Mouse (Mus musculus): ENCODE measurements around the gene Urad.

Gene Urad

DNA sequence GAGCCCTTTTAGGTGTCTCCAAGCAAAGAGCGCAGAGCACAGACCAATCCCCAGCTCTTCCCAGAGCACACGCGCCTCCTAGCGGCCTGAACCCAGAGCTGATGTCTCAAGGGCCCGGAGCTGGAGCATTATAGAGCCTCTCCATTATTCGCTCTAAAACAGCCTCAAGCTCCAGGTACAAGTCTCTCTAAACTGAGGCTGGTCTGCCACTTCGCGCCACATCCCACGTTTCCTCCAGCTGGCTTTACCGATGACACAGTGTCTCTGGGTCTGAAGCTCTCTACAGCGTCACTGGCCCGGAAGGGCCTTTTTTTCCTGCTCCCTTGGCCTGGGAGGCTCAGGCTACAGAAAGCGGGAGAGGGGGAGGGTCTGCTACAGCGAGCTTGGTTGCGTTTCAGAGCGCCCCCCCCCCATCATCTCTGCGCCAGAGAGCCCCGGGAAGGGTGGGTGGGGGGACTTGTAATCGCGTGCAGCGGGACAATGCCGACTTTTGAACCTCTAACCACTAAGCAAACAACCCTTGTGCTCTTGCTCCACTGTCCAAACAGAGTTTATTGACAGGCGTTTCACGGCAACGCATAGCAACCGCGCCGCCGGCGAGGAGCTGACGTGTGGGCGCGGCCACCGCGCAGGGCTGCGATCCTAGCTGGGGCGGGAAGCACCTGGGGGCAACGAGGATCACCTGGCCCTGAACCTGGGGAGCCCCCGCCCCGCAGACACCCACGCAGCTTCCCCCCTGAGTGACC is 22.8 kb downstream of the Urad start:
- peak; percentile 54 for DNase-seq

DNA sequence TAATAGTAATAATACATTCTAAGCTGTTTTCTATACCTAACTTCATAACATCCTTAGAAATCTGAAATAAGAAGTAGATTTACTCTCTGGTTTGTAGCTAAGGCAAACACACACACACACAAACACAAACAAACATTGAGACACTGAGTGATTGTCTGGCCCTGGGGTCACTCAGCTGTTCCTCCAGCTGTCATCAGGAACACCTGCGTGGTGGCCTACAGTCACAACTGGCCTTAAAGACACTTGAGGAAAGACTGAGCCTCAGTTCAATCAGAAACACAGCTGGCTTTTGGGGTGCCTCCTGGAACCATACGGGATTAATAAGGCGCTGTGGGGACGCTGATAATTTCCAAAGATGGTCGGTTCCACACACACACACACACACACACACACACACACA is 25.0 kb downstream of the Urad start:
- no peak for DNase-seq

DNA sequence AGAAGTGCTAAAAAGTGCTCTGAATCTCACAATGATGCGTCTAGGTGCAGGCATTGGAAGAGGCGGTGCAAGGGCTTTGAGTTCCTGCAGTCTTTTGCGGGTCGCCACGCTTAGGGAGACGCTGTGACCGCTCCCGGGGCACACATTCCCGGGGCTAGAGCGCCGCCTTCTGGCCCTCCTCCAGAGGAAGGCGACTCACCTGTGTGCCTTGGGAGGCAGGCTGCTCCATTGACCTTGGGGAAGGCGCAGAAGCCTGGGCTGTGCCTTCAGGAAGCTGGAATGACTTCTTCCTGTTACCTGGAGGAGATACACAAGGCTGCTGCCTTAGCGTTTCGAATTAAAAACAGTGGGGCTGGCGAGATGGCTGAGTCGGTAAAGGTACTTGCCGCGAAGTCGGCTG is 28.1 kb downstream of the Urad start:
- peak; percentile 54 for DNase-seq

DNA sequence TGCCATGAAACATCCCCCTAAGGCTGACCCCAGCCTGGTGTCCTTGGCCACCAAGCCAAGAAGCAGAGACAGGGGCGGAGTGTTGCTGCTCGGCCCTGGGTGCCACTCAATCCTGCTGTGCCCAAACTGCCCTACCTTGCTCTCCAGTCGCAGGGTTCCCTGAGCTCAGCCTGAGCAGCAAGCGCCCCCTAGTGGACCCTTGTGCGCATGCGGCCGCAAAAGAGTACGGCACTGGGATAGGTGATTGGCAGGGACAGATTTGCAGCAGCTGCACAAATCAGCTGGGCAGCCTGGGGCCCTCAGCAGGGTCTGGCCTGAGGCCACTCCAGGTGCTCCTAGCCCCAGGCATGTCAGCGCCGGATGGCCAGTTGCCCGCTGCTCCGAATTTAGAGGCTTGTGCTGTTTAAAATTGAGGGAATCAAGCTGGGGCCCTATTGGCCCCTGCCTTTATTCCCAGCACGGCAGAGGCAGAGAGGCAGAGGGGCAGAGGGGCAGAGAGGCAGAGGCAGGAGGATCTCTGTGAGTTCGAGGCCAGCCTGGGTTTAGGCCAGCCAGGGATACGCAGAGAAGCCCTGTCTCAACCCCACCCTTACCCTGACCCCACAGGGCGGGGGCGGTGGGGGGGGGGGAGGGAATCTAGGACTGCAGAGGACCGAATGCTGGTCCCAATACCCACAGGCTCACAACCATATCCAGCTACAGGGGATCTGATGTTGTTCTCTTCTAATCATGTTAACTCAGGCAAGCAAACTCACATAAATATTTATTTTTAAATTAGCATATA is 28.9 kb downstream of the Urad start:
- DNase-seq: peak; percentile 80

DNA sequence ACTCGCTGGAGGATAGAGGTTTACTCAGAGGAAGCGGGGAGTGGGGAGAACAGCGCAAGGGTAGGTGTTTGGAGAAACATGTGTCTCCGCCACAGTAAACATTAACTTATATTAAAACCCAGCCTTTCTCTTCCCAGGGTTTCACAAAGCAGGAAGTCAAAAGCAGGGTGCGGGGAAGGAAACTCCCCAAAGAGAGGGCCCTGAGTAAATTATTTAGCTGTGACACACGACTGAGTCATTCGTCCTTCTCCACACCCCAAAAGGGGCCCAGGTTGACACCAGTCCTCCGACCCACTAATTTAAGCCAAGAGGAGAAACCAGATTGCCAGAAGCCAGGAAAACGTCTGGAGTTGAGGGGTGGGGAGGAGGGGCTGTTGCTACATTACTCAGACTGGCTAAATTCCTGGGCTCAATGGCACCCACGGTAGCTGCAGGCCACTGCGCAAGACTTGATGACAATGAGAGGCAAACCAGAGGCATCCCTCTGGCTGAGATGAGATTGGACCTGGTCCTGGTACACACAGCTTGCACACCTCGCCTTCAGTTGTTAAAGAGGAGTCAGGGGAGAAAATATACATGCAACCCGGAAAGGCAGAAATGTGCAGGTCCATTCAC is 29.6 kb downstream of the Urad start:
- no peak for DNase-seq

DNA sequence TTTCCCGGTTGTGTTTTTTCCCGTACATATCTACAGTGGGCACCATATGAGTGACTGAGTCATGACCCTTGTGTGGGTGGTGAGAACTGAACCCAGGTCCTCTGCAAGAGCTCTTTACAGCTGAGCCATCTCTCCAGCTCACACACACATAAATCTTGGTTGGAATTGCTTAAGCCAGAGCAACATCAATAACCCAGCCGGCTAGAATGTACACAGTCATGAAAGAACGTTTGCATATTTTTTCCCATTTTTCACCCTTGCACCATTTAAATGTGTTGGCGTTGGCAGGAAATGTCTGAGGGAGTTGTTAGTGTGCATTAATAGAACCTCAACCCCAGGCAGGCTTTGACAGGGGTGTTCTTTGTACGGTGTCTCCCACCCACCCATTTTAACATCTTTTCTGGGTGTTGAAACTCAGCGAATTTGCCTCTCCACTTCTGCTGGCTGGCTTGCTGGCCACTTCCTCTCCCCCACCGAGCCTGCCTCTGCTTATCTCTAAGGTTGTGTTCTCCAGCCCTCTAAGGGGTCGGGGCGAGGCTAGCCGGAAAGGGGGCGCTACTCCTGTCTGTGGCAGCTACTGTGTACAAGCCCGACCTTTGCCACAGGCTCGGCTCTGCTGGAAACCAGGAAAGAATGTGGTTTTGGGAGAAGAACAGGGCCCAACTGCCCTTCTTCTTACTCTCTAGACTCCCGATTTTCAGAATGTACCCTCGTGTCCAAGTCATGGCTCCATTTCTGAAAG is 30.3 kb downstream of the Urad start:
- DNase-seq: no peak

DNA sequence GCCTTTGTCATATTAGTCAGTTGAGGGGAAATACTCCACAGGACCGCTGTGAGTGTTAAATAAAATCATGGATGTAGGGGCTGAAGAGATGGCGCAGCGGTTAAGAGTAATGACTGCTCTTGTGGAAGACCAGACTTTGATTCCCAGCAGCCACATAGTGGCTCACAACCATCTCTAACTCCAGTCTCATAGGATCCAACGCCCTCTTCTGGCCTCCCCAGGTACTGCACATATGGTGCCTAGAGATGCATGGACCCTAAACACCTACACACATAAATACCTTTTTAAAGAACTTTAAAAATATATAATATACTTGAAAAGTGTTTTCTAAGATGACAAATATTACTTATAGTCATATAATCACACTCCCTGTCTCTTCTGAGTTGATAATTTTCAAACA is 37.9 kb downstream of the Urad start:
- DNase-seq: no peak

DNA sequence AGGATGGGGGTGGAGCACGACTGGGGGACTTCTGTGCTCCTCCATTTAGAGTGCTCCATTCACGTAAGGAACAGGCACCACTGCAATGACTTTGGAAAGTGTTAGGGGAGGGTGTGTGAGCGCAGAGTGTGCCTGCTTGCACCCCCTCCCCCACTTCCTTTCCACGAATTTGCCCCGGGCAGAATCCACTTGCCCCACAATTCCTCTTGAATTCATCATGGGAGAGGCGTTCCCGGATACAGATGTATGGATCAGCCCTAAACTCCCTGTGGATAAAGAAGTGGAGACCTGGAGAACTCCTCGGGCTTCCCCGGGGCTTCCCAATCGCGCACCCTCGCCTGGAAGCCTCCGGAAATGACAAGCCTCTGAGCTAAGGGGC is 44.7 kb downstream of the Urad start:
- no peak for DNase-seq

DNA sequence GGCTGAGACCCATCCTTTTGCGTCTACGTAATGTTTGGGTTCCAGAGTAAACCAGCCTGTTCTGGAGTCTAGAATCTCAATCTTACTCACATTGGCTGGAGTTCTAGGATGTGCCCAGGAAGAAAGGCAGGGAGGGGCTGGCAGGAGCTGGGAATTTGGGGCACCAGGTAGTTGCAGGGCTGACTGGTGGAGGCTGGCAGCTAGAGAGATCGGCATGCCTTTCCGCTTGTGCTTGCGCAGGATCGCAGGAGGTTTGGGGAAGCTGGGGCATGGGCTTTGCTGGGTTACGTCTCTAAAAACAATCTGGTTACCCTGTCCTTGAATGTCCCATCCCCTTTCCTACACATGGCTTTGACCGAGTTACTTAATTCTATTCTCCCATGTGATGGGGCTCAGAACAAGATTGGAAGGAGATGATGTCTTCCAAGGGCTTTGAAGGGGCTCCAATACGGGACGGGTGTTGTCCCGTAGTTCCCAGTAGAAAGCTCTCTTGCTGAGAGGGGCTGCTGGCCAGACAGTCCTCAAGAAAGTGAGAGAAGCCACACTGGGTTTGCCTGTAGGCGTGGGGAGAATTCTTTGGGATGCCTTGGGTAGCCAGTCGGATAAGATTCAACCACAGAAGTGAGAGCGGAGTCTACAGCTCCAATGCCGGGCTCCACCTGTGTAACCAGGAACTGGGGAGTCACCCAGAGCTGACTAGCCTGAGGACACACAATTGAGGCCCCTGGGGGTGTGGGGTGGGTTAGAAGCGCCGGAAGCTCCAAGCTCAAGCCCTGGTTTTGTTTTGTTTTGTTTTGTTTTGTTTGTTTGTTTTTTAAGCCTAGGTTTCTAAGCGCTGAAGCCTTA is 45.3 kb downstream of the Urad start:
- DNase-seq: no peak

DNA sequence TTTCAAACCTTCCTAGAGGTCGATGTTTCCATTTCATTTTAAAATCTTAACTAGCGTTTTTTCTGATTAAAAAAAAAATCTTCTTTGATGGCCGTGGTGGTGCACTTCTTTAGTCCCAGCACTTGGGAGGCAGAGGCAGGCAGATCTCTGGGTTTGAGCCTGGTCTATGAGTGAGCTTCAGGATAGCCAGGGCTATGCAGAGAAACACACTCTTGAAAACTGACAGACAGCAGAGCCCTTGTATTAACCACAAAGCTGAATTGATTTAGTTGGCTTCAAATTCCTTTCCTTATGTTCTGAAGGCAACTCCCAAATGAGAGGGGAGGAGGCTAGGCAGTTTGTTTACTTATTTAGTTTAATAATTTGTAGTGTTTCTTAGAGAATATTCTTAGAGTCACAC is 46.5 kb downstream of the Urad start:
- no peak for DNase-seq

DNA sequence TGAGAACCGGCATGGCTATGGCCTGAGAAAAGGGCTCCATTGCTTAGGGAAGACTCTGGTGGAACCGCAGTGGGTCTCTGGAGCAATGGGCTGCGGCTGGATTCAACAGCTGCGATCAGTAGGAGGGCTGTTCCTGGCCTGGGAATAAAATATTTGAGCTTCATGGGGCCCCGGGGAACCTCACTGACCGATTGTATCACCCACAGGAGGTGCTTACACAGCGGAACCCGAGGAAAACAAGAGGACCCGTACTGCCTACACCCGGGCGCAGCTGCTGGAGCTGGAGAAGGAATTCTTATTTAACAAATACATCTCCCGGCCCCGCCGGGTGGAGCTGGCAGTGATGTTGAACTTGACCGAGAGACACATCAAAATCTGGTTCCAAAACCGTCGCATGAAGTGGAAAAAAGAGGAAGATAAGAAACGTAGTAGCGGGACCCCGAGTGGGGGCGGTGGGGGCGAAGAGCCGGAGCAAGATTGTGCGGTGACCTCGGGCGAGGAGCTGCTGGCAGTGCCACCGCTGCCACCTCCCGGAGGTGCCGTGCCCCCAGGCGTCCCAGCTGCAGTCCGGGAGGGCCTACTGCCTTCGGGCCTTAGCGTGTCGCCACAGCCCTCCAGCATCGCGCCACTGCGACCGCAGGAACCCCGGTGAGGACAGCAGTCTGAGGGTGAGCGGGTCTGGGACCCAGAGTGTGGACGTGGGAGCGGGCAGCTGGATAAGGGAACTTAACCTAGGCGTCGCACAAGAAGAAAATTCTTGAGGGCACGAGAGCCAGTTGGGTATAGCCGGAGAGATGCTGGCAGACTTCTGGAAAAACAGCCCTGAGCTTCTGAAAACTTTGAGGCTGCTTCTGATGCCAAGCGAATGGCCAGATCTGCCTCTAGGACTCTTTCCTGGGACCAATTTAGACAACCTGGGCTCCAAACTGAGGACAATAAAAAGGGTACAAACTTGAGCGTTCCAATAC is 47.8 kb downstream of the Urad start:
- no peak for DNase-seq

DNA sequence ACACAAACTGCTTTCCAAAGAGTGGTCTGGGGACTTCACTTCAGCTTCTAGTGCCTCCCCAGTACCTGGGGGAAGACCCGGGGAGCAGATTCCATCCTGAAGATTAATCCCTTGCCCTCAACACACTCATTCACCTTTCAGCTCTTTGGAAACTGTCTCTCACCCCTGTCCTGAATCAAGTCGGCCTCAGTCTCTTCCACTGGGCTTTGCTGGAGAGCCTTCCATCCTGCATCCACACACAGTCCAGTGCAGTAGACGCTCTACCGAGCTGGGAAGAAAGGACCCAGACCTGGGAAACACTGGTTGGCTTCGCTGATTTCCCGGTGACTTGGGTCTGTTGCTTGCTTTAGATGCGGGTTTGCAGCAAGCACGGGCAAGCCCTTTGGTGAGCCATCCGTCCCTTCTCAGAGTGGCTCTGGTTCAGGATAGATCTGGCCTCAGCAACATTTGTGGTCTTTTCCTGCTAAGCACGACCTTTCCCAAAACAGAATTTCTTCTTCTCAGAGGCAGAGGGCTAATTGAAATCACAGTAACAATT is 49.4 kb downstream of the Urad start:
- no peak for DNase-seq

DNA sequence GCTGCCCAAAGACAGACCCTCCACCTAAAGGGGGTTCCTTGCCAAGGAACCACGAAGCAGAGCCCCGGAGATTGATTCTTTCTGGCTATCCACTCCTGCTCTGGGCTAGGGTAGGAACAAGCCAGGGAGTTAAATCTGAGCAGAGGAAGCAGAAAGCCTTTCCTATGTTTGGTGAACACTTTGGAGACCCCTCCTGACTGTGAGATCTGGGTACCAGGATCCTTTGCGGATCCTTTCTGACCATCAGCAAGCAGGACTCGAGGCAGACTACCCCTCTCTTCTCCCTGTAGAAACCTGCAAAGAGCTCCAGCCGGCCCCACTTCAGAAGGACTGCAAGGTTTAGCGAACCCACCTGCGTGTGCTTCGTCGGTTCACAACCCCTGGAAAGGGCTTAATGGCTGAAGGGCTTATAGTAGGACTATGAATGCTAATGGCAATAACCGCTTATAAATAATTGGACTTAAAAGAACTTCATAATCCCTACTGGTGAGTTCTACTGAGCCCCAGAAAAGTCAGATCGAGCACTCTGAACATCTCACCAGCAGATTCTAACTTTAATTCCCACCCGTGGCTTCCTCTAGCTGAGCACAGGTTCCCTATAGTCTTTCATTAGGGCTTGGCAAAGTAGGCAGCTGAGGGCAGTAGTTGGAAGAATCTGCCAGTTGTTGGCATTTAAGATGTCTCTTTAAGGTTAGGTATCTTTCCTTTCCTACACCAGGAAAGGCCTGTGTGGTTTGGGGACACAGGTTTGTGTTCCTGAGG is 50.0 kb downstream of the Urad start:
- DNase-seq: no peak

DNA sequence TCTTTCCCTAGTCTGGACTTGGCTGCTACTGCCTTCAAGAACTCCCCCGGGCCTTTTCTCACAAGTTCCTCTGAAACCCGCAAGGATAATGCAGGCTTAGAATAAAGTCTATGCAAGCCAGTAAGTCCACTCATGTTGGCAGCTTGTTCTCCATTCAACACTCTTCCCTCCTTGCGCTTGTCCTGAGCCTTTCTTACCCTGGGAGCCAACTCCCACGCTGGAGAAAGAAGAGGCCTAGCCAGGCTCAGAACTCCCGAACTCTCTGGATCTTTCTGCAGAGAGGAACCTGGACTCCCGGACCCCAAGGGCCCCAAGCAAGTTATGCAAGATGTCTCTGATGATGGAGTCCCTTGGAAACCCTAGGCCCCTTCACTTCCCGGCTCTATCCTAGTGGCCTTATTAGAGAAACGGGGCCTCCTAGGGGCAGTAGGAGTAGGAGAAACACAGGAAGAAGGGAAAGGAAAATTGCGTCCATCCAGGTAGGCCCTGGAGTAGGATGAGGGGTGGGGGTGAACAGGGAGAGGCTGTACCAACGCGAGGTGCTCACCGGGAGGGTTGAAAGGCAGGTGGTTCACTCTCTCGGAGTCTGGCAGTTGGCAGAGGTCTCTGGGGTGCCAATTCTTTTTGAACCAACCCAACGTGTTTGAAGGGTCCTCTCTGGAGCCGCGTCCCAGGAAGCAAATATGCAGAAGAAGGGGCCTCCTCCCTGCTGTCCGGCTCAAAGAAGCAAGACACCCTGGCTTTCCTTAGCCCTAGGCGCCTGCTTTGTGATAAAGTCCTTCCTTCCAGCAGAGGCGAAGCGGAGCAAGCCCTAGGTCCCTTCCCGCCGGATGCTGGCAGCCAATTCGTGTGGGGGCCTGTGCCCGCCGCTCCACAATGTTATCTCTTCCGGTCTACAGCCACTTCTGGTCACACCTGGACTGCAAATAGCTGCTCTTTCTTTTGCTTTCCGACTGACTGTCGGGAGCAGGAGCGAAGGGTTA is 51.3 kb downstream of the Urad start:
- no peak for DNase-seq

DNA sequence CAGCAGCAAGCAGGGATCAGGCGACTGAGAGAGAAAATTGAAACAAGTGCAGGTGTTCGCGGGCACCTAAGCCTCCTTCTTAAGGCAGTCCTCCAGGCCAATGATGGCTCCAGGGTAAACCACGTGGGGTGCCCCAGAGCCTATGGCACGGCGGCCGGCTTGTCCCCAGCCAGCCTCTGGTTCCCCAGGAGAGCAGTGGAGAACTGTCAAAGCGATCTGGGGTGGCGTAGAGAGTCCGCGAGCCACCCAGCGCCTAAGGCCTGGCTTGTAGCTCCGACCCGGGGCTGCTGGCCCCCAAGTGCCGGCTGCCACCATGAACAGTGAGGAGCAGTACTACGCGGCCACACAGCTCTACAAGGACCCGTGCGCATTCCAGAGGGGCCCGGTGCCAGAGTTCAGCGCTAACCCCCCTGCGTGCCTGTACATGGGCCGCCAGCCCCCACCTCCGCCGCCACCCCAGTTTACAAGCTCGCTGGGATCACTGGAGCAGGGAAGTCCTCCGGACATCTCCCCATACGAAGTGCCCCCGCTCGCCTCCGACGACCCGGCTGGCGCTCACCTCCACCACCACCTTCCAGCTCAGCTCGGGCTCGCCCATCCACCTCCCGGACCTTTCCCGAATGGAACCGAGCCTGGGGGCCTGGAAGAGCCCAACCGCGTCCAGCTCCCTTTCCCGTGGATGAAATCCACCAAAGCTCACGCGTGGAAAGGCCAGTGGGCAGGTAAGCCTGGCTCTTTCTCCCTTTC is 52.1 kb downstream of the Urad start, which contains the start of gene Pdx1:
Pdx1 (plus strand) TSS at position 34 of the 747 bp plus-strand sequence.
- DNase-seq: no peak

DNA sequence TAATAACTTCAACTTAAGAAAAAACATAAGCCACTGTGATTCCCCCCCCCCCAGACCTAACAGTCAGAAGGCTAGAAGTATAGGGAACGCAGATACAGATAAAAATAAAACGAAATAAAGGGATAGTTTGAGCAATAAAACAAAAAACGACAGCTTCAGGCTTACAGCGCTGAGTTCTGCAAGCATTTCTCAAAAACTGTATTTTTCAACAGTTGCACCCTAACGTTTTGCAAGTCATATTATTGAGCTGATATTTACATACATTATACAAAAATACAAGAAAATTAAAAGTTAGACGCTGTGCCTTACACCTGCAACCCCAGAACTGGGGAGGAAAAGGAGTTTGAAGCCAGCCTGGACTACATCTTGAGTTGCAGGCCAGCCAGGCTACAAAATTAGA is 52.9 kb downstream of the Urad start:
- no peak for DNase-seq

DNA sequence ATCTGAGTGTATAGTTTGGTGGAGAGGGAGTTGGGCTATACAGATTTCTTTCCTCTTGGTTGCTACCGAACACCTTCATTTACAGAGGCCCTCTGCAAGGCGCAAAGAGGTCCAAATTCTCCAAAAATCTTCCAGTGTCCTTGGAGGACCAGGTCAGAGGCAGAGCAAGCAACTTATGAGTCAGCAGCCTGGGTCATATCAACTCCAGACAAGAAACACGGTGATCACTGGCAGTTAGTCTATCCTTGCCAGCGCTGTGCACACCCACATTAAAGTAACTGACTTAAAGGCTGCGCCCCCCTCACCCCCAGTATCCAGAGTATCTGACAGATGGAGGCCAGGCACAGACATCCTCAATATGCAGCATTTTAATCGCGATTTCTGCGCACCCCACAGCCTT is 53.5 kb downstream of the Urad start:
- DNase-seq: no peak

DNA sequence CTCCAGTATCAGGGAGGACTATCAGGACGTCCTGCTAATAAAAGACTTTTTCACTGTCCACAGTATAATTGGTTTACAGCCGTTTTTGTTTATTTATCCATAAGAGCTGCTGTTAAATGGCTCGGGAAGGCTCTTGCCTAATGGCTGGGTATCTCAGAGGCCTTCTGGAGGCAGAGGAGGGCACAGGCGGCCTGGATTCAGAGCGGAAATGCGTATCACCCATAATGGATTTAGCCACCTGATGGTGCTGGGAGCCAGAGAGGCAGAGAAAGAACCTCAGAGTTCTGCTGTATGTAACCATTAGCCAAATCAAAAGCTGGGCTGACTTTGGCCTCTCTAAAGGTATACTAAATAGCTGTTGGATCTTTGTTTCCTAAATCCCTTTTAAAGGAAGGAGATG is 54.8 kb downstream of the Urad start:
- no peak for DNase-seq
